Mouse (Mus musculus): ENCODE results near the gene Opa1. TPM values are rescaled to one million over a fixed set of nuclear protein-coding genes. Genes with fewer than 3 reads are reported as not detected.

The Opa1 gene
- polyA plus RNA-seq, 1 experiment: 20.2 TPM

- Histone ChIP-seq H3K4me3 (no peak overlapping the region), H3ac (ENCODE audit: control insufficient read depth, insufficient read length) (no peak overlapping the region), H3K4me2 (ENCODE audit: low read depth) (peak overlapping the region; percentile 42), H3K79me2 (ENCODE audit: control insufficient read depth, insufficient read depth) (no peaks in the 10 kb centered on the region), H3K27me3 (ENCODE audit: control insufficient read depth, insufficient read depth, insufficient read length) (peaks cover 4% of the 10 kb centered on the region), H3K36me3 (ENCODE audit: control insufficient read depth, insufficient read depth) (no peaks in the 10 kb centered on the region)
- no peak for TF ChIP-seq POLR2A (IDR thresholded peaks at IDR 0.05; ENCODE audit: insufficient read length, low read depth)
- no peak for TF ChIP-seq MYOD1 (IDR thresholded peaks at IDR 0.05; ENCODE audit: control insufficient read depth in 1 of 3, insufficient read length in 2 of 3, low read depth in 2 of 3)
- TF ChIP-seq E2F4 (IDR thresholded peaks at IDR 0.05; ENCODE audit: insufficient read depth): no peak
- no peak for TF ChIP-seq MYOG (IDR thresholded peaks at IDR 0.05; ENCODE audit: control insufficient read depth in 1 of 3, insufficient read depth in 1 of 3, insufficient read length in 2 of 3, low read depth in 2 of 3)
These were observed 18.3 kb upstream of the Opa1 start for GRCm38 (mm10) chr16:29560869-29561268.

- H3K79me2 ChIP-seq (ENCODE audit: control insufficient read depth, insufficient read depth): no peaks in the 10 kb centered on the region
- H3K27me3 ChIP-seq (ENCODE audit: control insufficient read depth, insufficient read depth, insufficient read length): peaks cover 7% of the 10 kb centered on the region
- no peak overlapping the region for H3K4me3 ChIP-seq
- no peak overlapping the region for H3ac ChIP-seq (ENCODE audit: control insufficient read depth, insufficient read length)
- no peak overlapping the region for H3K4me2 ChIP-seq (ENCODE audit: low read depth)
- H3K36me3 ChIP-seq (ENCODE audit: control insufficient read depth, insufficient read depth): no peaks in the 10 kb centered on the region
- no peak for TF ChIP-seq REST (IDR thresholded peaks at IDR 0.05; ENCODE audit: insufficient read depth, insufficient read length)
- no peak for TF ChIP-seq MAX (IDR thresholded peaks at IDR 0.05; ENCODE audit: low read depth)
- TF ChIP-seq USF1 (IDR thresholded peaks at IDR 0.05; ENCODE audit: low read depth): no peak
- TF ChIP-seq TCF12 (IDR thresholded peaks at IDR 0.05; ENCODE audit: insufficient read depth, poor library complexity, severe bottlenecking): no peak
- no peak for TF ChIP-seq SRF (IDR thresholded peaks at IDR 0.05; ENCODE audit: control insufficient read depth, insufficient read length, low read depth)
- no peak for TF ChIP-seq POLR2A (IDR thresholded peaks at IDR 0.05; ENCODE audit: insufficient read length, low read depth)
- TF ChIP-seq POLR2AphosphoS2 (IDR thresholded peaks at IDR 0.05; ENCODE audit: insufficient read length, low read depth): no peak
- TF ChIP-seq MYOD1 (IDR thresholded peaks at IDR 0.05; ENCODE audit: control insufficient read depth in 1 of 3, insufficient read length in 2 of 3, low read depth in 2 of 3): no peak
- no peak for TF ChIP-seq E2F4 (IDR thresholded peaks at IDR 0.05; ENCODE audit: insufficient read depth)
- no peak for TF ChIP-seq TCF3 (IDR thresholded peaks at IDR 0.05; ENCODE audit: insufficient read length, low read depth)
- TF ChIP-seq CEBPB (IDR thresholded peaks at IDR 0.05; ENCODE audit: insufficient read depth, poor library complexity, severe bottlenecking): no peak
- no peak for TF ChIP-seq MYOG (IDR thresholded peaks at IDR 0.05; ENCODE audit: control insufficient read depth in 1 of 3, insufficient read depth in 1 of 3, insufficient read length in 2 of 3, low read depth in 2 of 3)
These were observed 5.1 kb upstream of the Opa1 start for GRCm38 (mm10) chr16:29574013-29574412.

DNA sequence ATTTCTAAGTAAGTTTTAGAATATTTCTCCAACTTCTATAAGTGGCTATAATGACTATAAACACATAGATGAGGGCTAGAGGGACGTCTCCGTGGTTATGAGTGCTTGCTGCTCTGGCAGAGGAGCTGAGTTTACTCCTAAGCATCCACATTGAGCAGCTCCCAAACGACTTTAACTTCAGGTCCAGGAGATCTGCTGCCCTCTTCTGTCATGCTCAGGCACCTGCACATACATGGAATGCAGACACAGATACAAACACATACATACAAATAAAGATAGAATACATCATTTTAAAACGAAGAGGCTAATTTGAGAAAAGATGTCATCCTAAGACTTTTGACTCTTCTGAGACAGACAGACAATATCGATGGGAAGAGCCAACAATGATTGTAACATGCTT lies 3.5 kb upstream of the Opa1 start:
- Histone ChIP-seq H3K4me2 (ENCODE audit: low read depth) (no peak overlapping the region), H3K4me3 (no peak overlapping the region), H3K36me3 (ENCODE audit: control insufficient read depth, insufficient read depth) (no peaks in the 10 kb centered on the region), H3K79me2 (ENCODE audit: control insufficient read depth, insufficient read depth) (peaks cover 12% of the 10 kb centered on the region), H3ac (ENCODE audit: control insufficient read depth, insufficient read length) (no peak overlapping the region), H3K27me3 (ENCODE audit: control insufficient read depth, insufficient read depth, insufficient read length) (peaks cover 7% of the 10 kb centered on the region)
- TF ChIP-seq TCF3 (IDR thresholded peaks at IDR 0.05; ENCODE audit: insufficient read length, low read depth) (no peak), USF1 (IDR thresholded peaks at IDR 0.05; ENCODE audit: low read depth) (no peak), SRF (IDR thresholded peaks at IDR 0.05; ENCODE audit: control insufficient read depth, insufficient read length, low read depth) (no peak), POLR2AphosphoS2 (IDR thresholded peaks at IDR 0.05; ENCODE audit: insufficient read length, low read depth) (no peak), MAX (IDR thresholded peaks at IDR 0.05; ENCODE audit: low read depth) (no peak), E2F4 (IDR thresholded peaks at IDR 0.05; ENCODE audit: insufficient read depth) (no peak), POLR2A (IDR thresholded peaks at IDR 0.05; ENCODE audit: insufficient read length, low read depth) (no peak), CEBPB (IDR thresholded peaks at IDR 0.05; ENCODE audit: insufficient read depth, poor library complexity, severe bottlenecking) (no peak), TCF12 (IDR thresholded peaks at IDR 0.05; ENCODE audit: insufficient read depth, poor library complexity, severe bottlenecking) (no peak), MYOD1 (IDR thresholded peaks at IDR 0.05; ENCODE audit: control insufficient read depth in 1 of 3, insufficient read length in 2 of 3, low read depth in 2 of 3) (no peak), MYOG (IDR thresholded peaks at IDR 0.05; ENCODE audit: control insufficient read depth in 1 of 3, insufficient read depth in 1 of 3, insufficient read length in 2 of 3, low read depth in 2 of 3) (no peak), REST (IDR thresholded peaks at IDR 0.05; ENCODE audit: insufficient read depth, insufficient read length) (no peak)

DNA sequence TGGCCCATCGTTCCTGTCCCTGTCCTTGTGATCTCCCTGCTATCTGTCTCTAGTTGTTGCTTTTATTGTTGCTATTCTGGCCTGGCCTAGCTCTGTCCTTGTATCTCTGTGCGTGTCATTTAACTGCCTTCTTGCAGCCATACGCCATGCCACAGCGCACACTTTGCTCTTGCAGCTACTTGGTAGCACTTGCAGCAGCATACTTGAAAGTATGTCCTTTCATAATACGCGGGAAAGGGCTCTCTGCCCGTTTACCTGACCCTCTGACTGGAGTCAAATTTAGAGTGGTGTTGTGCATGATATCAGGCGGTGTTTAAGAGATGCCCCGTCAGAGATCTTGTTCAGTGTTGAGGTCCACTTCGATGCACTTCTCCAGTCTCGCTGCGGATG lies 648 bp downstream of the Opa1 start:
- peaks cover 31% of the 10 kb centered on the region for H3K79me2 ChIP-seq (ENCODE audit: control insufficient read depth, insufficient read depth)
- H3K4me2 ChIP-seq (ENCODE audit: low read depth): peak overlapping the region; percentile 79
- H3K36me3 ChIP-seq (ENCODE audit: control insufficient read depth, insufficient read depth): no peaks in the 10 kb centered on the region
- H3K27me3 ChIP-seq (ENCODE audit: control insufficient read depth, insufficient read depth, insufficient read length): no peaks in the 10 kb centered on the region
- H3ac ChIP-seq (ENCODE audit: control insufficient read depth, insufficient read length): peak overlapping the region; percentile 35
- peak overlapping the region; percentile 65 for H3K4me3 ChIP-seq
- no peak for TF ChIP-seq USF1 (IDR thresholded peaks at IDR 0.05; ENCODE audit: low read depth)
- no peak for TF ChIP-seq SRF (IDR thresholded peaks at IDR 0.05; ENCODE audit: control insufficient read depth, insufficient read length, low read depth)
- no peak for TF ChIP-seq POLR2A (IDR thresholded peaks at IDR 0.05; ENCODE audit: insufficient read length, low read depth)
- no peak for TF ChIP-seq TCF12 (IDR thresholded peaks at IDR 0.05; ENCODE audit: insufficient read depth, poor library complexity, severe bottlenecking)
- no peak for TF ChIP-seq TCF3 (IDR thresholded peaks at IDR 0.05; ENCODE audit: insufficient read length, low read depth)
- no peak for TF ChIP-seq CEBPB (IDR thresholded peaks at IDR 0.05; ENCODE audit: insufficient read depth, poor library complexity, severe bottlenecking)
- TF ChIP-seq MAX (IDR thresholded peaks at IDR 0.05; ENCODE audit: low read depth): no peak
- TF ChIP-seq REST (IDR thresholded peaks at IDR 0.05; ENCODE audit: insufficient read depth, insufficient read length): no peak
- TF ChIP-seq MYOD1 (IDR thresholded peaks at IDR 0.05; ENCODE audit: control insufficient read depth in 1 of 3, insufficient read length in 2 of 3, low read depth in 2 of 3): no peak
- TF ChIP-seq POLR2AphosphoS2 (IDR thresholded peaks at IDR 0.05; ENCODE audit: insufficient read length, low read depth): no peak

DNA sequence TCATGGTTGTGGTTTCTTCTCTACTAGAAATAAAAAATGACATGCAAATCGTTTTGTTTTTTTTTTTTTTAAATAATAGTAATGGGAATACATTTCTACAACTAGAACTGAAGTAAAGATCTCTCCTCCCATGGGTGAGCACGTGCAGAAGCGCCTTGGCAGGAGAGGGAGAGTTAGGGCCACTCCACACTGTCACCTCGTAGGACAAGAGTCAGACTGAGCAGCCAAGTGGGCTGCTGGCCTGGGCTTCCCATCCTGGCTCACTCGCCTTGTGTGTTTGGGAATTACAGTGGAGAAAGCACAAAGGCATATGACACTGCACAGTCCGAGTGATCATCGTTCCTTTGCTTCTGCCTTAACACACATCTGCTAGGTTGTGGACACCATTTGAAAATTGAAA lies 13.0 kb downstream of the Opa1 start:
- Histone ChIP-seq H3K27me3 (ENCODE audit: control insufficient read depth, insufficient read depth, insufficient read length) (no peaks in the 10 kb centered on the region), H3K79me2 (ENCODE audit: control insufficient read depth, insufficient read depth) (no peaks in the 10 kb centered on the region), H3K36me3 (ENCODE audit: control insufficient read depth, insufficient read depth) (peaks cover 71% of the 10 kb centered on the region), H3K4me3 (no peak overlapping the region), H3ac (ENCODE audit: control insufficient read depth, insufficient read length) (no peak overlapping the region), H3K4me2 (ENCODE audit: low read depth) (no peak overlapping the region)
- no peak for TF ChIP-seq TCF12 (IDR thresholded peaks at IDR 0.05; ENCODE audit: insufficient read depth, poor library complexity, severe bottlenecking)
- TF ChIP-seq TCF3 (IDR thresholded peaks at IDR 0.05; ENCODE audit: insufficient read length, low read depth): no peak
- no peak for TF ChIP-seq MAX (IDR thresholded peaks at IDR 0.05; ENCODE audit: low read depth)
- no peak for TF ChIP-seq E2F4 (IDR thresholded peaks at IDR 0.05; ENCODE audit: insufficient read depth)
- no peak for TF ChIP-seq SRF (IDR thresholded peaks at IDR 0.05; ENCODE audit: control insufficient read depth, insufficient read length, low read depth)
- TF ChIP-seq POLR2A (IDR thresholded peaks at IDR 0.05; ENCODE audit: insufficient read length, low read depth): no peak
- no peak for TF ChIP-seq USF1 (IDR thresholded peaks at IDR 0.05; ENCODE audit: low read depth)
- no peak for TF ChIP-seq MYOD1 (IDR thresholded peaks at IDR 0.05; ENCODE audit: control insufficient read depth in 1 of 3, insufficient read length in 2 of 3, low read depth in 2 of 3)
- no peak for TF ChIP-seq REST (IDR thresholded peaks at IDR 0.05; ENCODE audit: insufficient read depth, insufficient read length)
- TF ChIP-seq CEBPB (IDR thresholded peaks at IDR 0.05; ENCODE audit: insufficient read depth, poor library complexity, severe bottlenecking): no peak
- no peak for TF ChIP-seq MYOG (IDR thresholded peaks at IDR 0.05; ENCODE audit: control insufficient read depth in 1 of 3, insufficient read depth in 1 of 3, insufficient read length in 2 of 3, low read depth in 2 of 3)
- TF ChIP-seq POLR2AphosphoS2 (IDR thresholded peaks at IDR 0.05; ENCODE audit: insufficient read length, low read depth): no peak

All from myocyte (in vitro differentiated cells).